Mouse (Mus musculus) stomach, postnatal 0 days (tissue): ENCODE results near the gene Nedd9. TPM values are rescaled to one million over a fixed set of nuclear protein-coding genes. Genes with fewer than 3 reads are reported as not detected.

ENCODE experiments used
- ATAC-seq: fragments of 200-750 bp; cut with Nextera tagmentation; 2 replicates; pipeline ENCODE4 v1.8.0; 2017; ENCODE audit not compliant: low FRiP score, low TSS enrichment
- DNase-seq: peaks from one replicate; pipeline ENCODE4 v3.0.0-alpha.2; 2016; ENCODE audit warnings: low spot score
- H3K27ac ChIP-seq: fragments of 300-500 bp; sonication (generic); replicated peaks from 2 replicates; pipeline ENCODE4 v1.5.1; 2014; ENCODE audit warnings: mild to moderate bottlenecking, control low read depth
- H3K27me3 ChIP-seq: fragments of 300-500 bp; sonication (generic); 2 replicates; pipeline ENCODE4 v1.6.1; 2014; ENCODE audit warnings: low read length; ENCODE audit not compliant: control insufficient read depth, insufficient read depth
- H3K36me3 ChIP-seq: fragments of 300-500 bp; sonication (generic); 2 replicates; pipeline ENCODE4 v1.6.1; 2014; ENCODE audit warnings: low read length, mixed read lengths; ENCODE audit not compliant: control insufficient read depth, insufficient read depth
- H3K4me1 ChIP-seq: fragments of 300-500 bp; sonication (generic); replicated peaks from 2 replicates; pipeline ENCODE4 v1.6.1; 2014; ENCODE audit warnings: antibody characterized with exemption; ENCODE audit not compliant: control insufficient read depth, insufficient read depth
- H3K4me2 ChIP-seq: fragments of 300-500 bp; sonication (generic); replicated peaks from 2 replicates; pipeline ENCODE4 v1.6.1; 2014; ENCODE audit warnings: low read depth, mild to moderate bottlenecking, control low read depth, moderate library complexity
- H3K4me3 ChIP-seq: fragments of 300-500 bp; sonication (generic); 2 replicates; pipeline ENCODE4 v1.5.1; 2014; ENCODE audit warnings: low read depth, low read length, control low read depth
- H3K9ac ChIP-seq: fragments of 300-500 bp; sonication (generic); 2 replicates; pipeline ENCODE4 v1.6.1; 2014; ENCODE audit warnings: mild to moderate bottlenecking, low read length, control low read depth, mixed read lengths
- H3K9me3 ChIP-seq: fragments of 300-500 bp; sonication (generic); 2 replicates; pipeline ENCODE4 v1.6.1; 2016; ENCODE audit warnings: low read length; ENCODE audit not compliant: control insufficient read depth
- CTCF ChIP-seq: IDR thresholded peaks from 2 replicates; pipeline ENCODE4 v1.5.1; 2016; ENCODE audit warnings: antibody characterized with exemption, low read depth, mild to moderate bottlenecking, moderate library complexity
- EP300 ChIP-seq: optimal IDR thresholded peaks from 2 replicates; pipeline ENCODE3; 2016; ENCODE audit warnings: antibody characterized with exemption
- WGBS: fragments of 180-500 bp; shearing (Covaris S2); extraction: QIAGEN DNeasy Blood & Tissue Kit; methylation state at CpG from one replicate; pipeline ENCODE4 v1.1.7; 2014; 5-methylcytosine and 5-hydroxymethylcytosine counted together
- polyA plus RNA-seq: library from polyadenylated mRNA; unstranded; fragments of >200 nt; fragmentation: Nextera tagmentation; extraction: Ambion mirVana; gene quantifications from 2 replicates; pipeline ENCODE4 v1.2.1, GENCODE M21; 2015

Gene Nedd9
- polyA plus RNA-seq, 1 experiment from 2014 or later = 17.1 TPM

GRCm38 (mm10) chr13:41433201-41433600 is 54.0 kb downstream of the Nedd9 start:
- no peaks in the 10 kb centered on the region for H3K36me3 ChIP-seq
- ATAC-seq (no peak), DNase-seq (no peak)
- H3K4me1 ChIP-seq = no peaks in the 10 kb centered on the region
- no peaks in the 10 kb centered on the region for H3K9me3 ChIP-seq
- no peak overlapping the region for H3K4me2 ChIP-seq
- H3K27ac ChIP-seq = no peak overlapping the region
- no peaks in the 10 kb centered on the region for H3K27me3 ChIP-seq
- WGBS = 80% methylated on average over 6 of the region's 6 CpGs
- TF ChIP-seq EP300 (no peak), CTCF (no peak)
- H3K9ac ChIP-seq = no peak overlapping the region
- H3K4me3 ChIP-seq = no peak overlapping the region

DNA sequence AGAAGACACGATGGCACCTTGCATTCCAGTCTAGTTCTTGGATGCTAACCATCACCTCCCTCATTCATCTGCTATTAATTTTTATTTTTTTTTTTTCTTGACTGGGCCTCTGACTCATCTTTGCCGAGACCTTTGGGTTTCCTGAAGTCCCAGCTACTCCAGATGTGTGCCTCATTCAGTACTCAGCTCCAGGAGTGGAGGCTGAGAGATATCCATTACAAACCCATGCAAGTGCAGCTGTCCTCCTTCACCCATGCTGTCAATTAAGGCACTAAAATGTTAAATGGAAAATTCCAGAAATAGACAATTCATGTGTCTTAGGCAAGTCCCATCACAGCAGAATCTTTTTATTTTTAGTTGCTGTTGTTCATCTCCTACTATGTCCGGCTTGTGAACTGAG is 55.4 kb downstream of the Nedd9 start:
- H3K4me3 ChIP-seq = no peak overlapping the region
- no peaks in the 10 kb centered on the region for H3K9me3 ChIP-seq
- TF ChIP-seq EP300 = no peak
- no peak for TF ChIP-seq CTCF
- no peak overlapping the region for H3K9ac ChIP-seq
- 70% methylated on average over 3 of the region's 3 CpGs for WGBS
- DNase-seq (no peak), ATAC-seq (no peak)
- H3K27ac ChIP-seq = no peak overlapping the region
- no peaks in the 10 kb centered on the region for H3K4me1 ChIP-seq
- H3K4me2 ChIP-seq = no peak overlapping the region
- H3K36me3 ChIP-seq = no peaks in the 10 kb centered on the region
- H3K27me3 ChIP-seq = no peaks in the 10 kb centered on the region

GRCm38 (mm10) chr13:41427046-41427445 is 60.1 kb downstream of the Nedd9 start:
- TF ChIP-seq CTCF (no peak), EP300 (no peak)

DNA sequence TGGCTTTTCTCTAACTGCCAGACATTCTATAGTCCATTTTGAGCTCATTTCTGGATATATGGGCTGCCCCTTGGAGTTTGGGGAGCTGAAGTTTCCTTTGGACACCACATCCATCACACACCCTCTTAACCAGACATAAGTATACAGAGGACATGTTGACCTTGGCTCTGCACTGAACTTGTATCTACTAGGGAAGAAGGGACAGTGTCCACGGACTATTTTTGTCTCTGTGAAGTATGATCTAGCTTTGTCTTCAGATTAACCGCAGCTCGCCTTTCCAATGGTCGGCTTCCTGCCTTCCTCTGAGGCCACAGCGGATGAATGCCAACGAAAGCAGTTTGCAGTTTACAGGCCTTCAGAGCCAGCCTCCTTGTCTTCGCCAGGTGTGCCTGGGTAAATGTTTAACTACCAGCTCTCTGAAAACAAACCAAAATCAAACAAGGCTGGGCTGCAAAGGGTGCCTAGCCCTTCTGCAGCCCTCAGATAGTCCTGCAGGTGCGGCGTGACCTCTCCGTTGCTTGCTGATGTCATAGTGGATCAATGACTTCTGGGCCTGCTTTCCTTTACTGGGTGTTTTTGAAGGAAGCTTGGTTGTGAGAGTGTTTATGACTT is 63.6 kb downstream of the Nedd9 start:
- no peaks in the 10 kb centered on the region for H3K36me3 ChIP-seq
- ATAC-seq (peak; percentile 96), DNase-seq (peak; percentile 81)
- no peak for TF ChIP-seq EP300
- TF ChIP-seq CTCF = no peak; the same call in 1 of the 2 replicates
- H3K4me2 ChIP-seq = no peak overlapping the region
- no peak overlapping the region for H3K9ac ChIP-seq
- H3K4me1 ChIP-seq = 0 out of 2 replicates have a peak, but pooled peaks cover 4% of the 10 kb centered on the region
- no peak overlapping the region for H3K4me3 ChIP-seq
- peak overlapping the region; percentile 65 for H3K27ac ChIP-seq
- H3K27me3 ChIP-seq = no peaks in the 10 kb centered on the region
- H3K9me3 ChIP-seq = no peaks in the 10 kb centered on the region
- WGBS = 49% methylated on average over 10 of the region's 10 CpGs

More at GRCm38 (mm10) chr13:41427046-41427445, 60.1 kb downstream of the Nedd9 start:
- WGBS = 85% methylated on average over 3 of the region's 3 CpGs
- no peaks in the 10 kb centered on the region for H3K36me3 ChIP-seq
- no peak overlapping the region for H3K9ac ChIP-seq
- H3K4me2 ChIP-seq = no peak overlapping the region
- ATAC-seq (no peak), DNase-seq (no peak)
- no peak overlapping the region for H3K4me3 ChIP-seq
- no peaks in the 10 kb centered on the region for H3K27me3 ChIP-seq
- H3K9me3 ChIP-seq = no peaks in the 10 kb centered on the region
- H3K27ac ChIP-seq = no peak overlapping the region
- 0 out of 2 replicates have a peak, but pooled peaks cover 4% of the 10 kb centered on the region for H3K4me1 ChIP-seq

DNA sequence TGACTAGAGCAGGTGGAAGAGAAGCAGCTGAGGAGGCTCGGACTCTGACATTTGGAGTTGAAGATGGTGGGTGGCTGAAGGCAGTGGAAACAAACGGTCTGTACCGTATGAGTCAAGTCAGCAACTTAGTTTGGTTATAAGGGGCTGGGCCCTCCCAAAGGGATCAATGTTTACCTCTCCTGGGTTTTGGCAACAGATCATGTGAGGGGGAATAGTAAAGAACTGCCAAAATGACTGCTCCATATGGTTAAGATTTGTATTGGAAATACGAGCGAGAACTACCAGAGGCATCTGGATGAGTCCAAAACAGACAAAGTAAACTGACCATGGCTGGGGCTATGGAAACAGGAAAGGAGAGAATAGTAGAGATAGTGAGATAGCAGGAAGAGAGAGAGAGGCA is 64.6 kb downstream of the Nedd9 start:
- DNase-seq = no peak
- H3K4me3 ChIP-seq = no peak overlapping the region

DNA sequence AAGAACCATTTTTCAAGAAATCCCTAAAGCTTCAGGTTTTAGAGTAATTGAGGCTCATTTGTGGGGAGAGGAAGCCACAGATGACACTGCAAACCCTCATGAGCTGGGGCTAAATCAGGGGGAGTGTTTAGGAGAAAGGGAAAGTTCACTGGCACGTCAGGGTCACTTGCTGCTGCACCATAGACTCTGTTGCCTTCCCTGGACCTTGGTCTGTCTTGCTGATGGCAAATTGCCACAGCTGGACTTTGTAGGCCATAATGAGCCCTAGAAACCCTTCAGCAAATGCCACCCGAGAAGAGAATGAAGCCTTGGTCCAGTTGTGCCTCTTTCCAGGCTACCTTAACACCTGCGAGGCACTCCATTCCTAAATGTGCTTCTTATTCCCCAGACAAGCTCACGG is 66.8 kb downstream of the Nedd9 start:
- Histone ChIP-seq H3K4me2 (no peak overlapping the region), H3K27ac (no peak overlapping the region), H3K9me3 (no peaks in the 10 kb centered on the region), H3K4me3 (no peak overlapping the region), H3K9ac (no peak overlapping the region), H3K36me3 (no peaks in the 10 kb centered on the region), H3K27me3 (no peaks in the 10 kb centered on the region), H3K4me1 (0 out of 2 replicates have a peak, but pooled peaks cover 4% of the 10 kb centered on the region)
- DNase-seq (no peak), ATAC-seq (no peak)
- TF ChIP-seq CTCF (no peak), EP300 (no peak)
- 82% methylated on average over 4 of the region's 4 CpGs for WGBS

More for the DNA sequence above, 64.6 kb downstream of the Nedd9 start:
- WGBS = 65% methylated on average over 5 of the region's 5 CpGs
- TF ChIP-seq EP300 (no peak), CTCF (no peak)
- Histone ChIP-seq H3K36me3 (no peaks in the 10 kb centered on the region), H3K27me3 (no peaks in the 10 kb centered on the region), H3K9me3 (no peaks in the 10 kb centered on the region), H3K4me1 (0 out of 2 replicates have a peak, but pooled peaks cover 4% of the 10 kb centered on the region), H3K4me2 (no peak overlapping the region), H3K27ac (no peak overlapping the region), H3K9ac (no peak overlapping the region)
- ATAC-seq = no peak
